Mouse (Mus musculus) thymus, postnatal 0 days (tissue): ENCODE data around the gene 1700102P08Rik. TPM values are rescaled to one million over a fixed set of nuclear protein-coding genes. Genes with fewer than 3 reads are reported as not detected.

Source experiments
- DNase-seq: peaks from one replicate; pipeline ENCODE4 v3.0.0-alpha.2; 2015; ENCODE audit warnings: low spot score
- polyA plus RNA-seq: library from polyadenylated mRNA; unstranded; fragments of >200 nt; fragmentation: Nextera tagmentation; extraction: Ambion mirVana; gene quantifications from 2 replicates; pipeline ENCODE4 v1.2.1, GENCODE M21; 2015

1700102P08Rik gene
- polyA plus RNA-seq, 1 experiment from 2014 or later: 0.99 TPM

GRCm38 (mm10) chr9:108411381-108411942, 18.9 kb downstream of the 1700102P08Rik start:
- DNase-seq: no peak

- DNase-seq: peak; percentile 32
Measured at GRCm38 (mm10) chr9:108412221-108412620, 19.6 kb downstream of the 1700102P08Rik start.

GRCm38 (mm10) chr9:108428384-108428783, 35.8 kb downstream of the 1700102P08Rik start, which contains the start of gene Ccdc36:
Ccdc36 (minus strand) TSS chr9:108428484.
- no peak for DNase-seq

GRCm38 (mm10) chr9:108431431-108432067, 38.9 kb downstream of the 1700102P08Rik start:
- no peak for DNase-seq

- no peak for DNase-seq
Measured at GRCm38 (mm10) chr9:108436182-108436581, 43.6 kb downstream of the 1700102P08Rik start, which contains the start of gene BC048562. BC048562 (plus strand) TSS chr9:108436482.

GRCm38 (mm10) chr9:108439176-108439575, 46.6 kb downstream of the 1700102P08Rik start:
- DNase-seq: no peak

GRCm38 (mm10) chr9:108440485-108440884, 47.9 kb downstream of the 1700102P08Rik start:
- no peak for DNase-seq

GRCm38 (mm10) chr9:108441236-108441919, 48.8 kb downstream of the 1700102P08Rik start:
- DNase-seq: no peak

GRCm38 (mm10) chr9:108445125-108445524, 52.5 kb downstream of the 1700102P08Rik start:
- DNase-seq: no peak

GRCm38 (mm10) chr9:108449860-108450259, 57.3 kb downstream of the 1700102P08Rik start:
- no peak for DNase-seq

GRCm38 (mm10) chr9:108450292-108451169, 57.9 kb downstream of the 1700102P08Rik start:
- DNase-seq: no peak

GRCm38 (mm10) chr9:108451170-108451493, 58.5 kb downstream of the 1700102P08Rik start:
- DNase-seq: no peak

GRCm38 (mm10) chr9:108451519-108452160, 59.0 kb downstream of the 1700102P08Rik start:
- DNase-seq: no peak

- DNase-seq: peak; percentile 82
Measured at GRCm38 (mm10) chr9:108452291-108452906, 59.8 kb downstream of the 1700102P08Rik start.

GRCm38 (mm10) chr9:108452911-108453310, 60.3 kb downstream of the 1700102P08Rik start:
- no peak for DNase-seq

- DNase-seq: no peak
Measured at GRCm38 (mm10) chr9:108453458-108453857, 60.9 kb downstream of the 1700102P08Rik start.

GRCm38 (mm10) chr9:108454429-108454828, 61.8 kb downstream of the 1700102P08Rik start:
- DNase-seq: no peak

GRCm38 (mm10) chr9:108455747-108456571, 63.4 kb downstream of the 1700102P08Rik start:
- no peak for DNase-seq

- no peak for DNase-seq
Measured at GRCm38 (mm10) chr9:108456953-108457352, 64.3 kb downstream of the 1700102P08Rik start.

- DNase-seq: no peak
Measured at GRCm38 (mm10) chr9:108459939-108460318, 67.3 kb downstream of the 1700102P08Rik start.
